Mouse (Mus musculus) kidney, adult 2 months (tissue): ENCODE data around the gene Tbc1d13.

Experiments used
- CTCF ChIP-seq: fragments of 200-500 bp; conservative IDR thresholded peaks from 2 replicates; pipeline ENCODE4 v1.5.1; 2011; ENCODE audit warnings: low read depth, mild to moderate bottlenecking, control low read depth, low read length, moderate library complexity, mixed read lengths; ENCODE audit not compliant: insufficient read depth, insufficient read length
- POLR2A ChIP-seq: fragments of 200-500 bp; IDR thresholded peaks from one replicate; pipeline ENCODE4 v1.6.1; 2011; ENCODE audit warnings: low read depth, low read length, control low read depth

DNA sequence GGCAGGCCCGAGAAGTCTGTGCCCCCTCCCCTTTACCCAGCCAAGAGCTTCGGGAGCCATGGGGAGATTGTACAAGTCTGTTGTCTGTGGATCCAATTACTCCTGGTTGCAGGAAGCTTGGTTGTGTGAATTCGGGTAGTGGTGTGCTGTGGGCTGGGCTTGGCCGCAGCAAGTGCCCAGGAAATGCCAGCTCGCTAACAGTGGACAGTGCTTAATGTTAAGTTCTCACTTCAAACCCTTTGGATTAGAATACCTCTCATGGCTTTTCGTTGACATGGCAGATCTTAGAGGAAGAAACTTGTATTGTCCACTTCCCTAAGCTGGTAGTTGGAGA lies 799 bp downstream of the Tbc1d13 start:
- TF ChIP-seq CTCF (no peak), POLR2A (no peak)
